Mouse (Mus musculus) embryonic facial prominence, embryonic 12.5 days (tissue): Measurements from ENCODE around the gene Tead2. TPM values are rescaled to one million over a fixed set of nuclear protein-coding genes. Genes with fewer than 3 reads are reported as not detected.

ENCODE experiments used
- ATAC-seq: fragments of 200-750 bp; cut with Nextera tagmentation; 2 replicates; pipeline ENCODE4 v1.8.0; 2017; ENCODE audit not compliant: insufficient number of reproducible peaks, insufficient read depth, low FRiP score, low TSS enrichment
- H3K27ac ChIP-seq: fragments of 300-500 bp; sonication (generic); 2 replicates; pipeline ENCODE4 v1.5.1; 2016; ENCODE audit warnings: mild to moderate bottlenecking
- H3K27me3 ChIP-seq: fragments of 300-500 bp; sonication (generic); 2 replicates; pipeline ENCODE4 v1.6.1; 2016; ENCODE audit warnings: mild to moderate bottlenecking, moderate library complexity
- H3K36me3 ChIP-seq: fragments of 300-500 bp; sonication (generic); 2 replicates; pipeline ENCODE4 v1.6.1; 2016; ENCODE audit warnings: mild to moderate bottlenecking
- H3K4me1 ChIP-seq: fragments of 300-500 bp; sonication (generic); 2 replicates; pipeline ENCODE4 v1.6.1; 2016
- H3K4me2 ChIP-seq: fragments of 300-500 bp; sonication (generic); replicated peaks from 2 replicates; pipeline ENCODE4 v1.6.1; 2016; ENCODE audit warnings: mild to moderate bottlenecking, moderate library complexity
- H3K4me3 ChIP-seq: fragments of 300-500 bp; sonication (generic); 2 replicates; pipeline ENCODE4 v1.5.1; 2016; ENCODE audit warnings: mild to moderate bottlenecking
- H3K9ac ChIP-seq: fragments of 300-500 bp; sonication (generic); 2 replicates; pipeline ENCODE4 v1.6.1; 2016; ENCODE audit warnings: mild to moderate bottlenecking, moderate library complexity
- H3K9me3 ChIP-seq: fragments of 300-500 bp; sonication (generic); 2 replicates; pipeline ENCODE4 v1.6.1; 2016; ENCODE audit warnings: mild to moderate bottlenecking, moderate library complexity
- WGBS: fragments of 180-500 bp; shearing (Covaris S2); methylation state at CpG from one replicate; pipeline ENCODE4 v1.1.7; 2016; 5-methylcytosine and 5-hydroxymethylcytosine counted together
- polyA plus RNA-seq: library from polyadenylated mRNA; unstranded; fragments of >200 nt; fragmentation: Nextera tagmentation; extraction: Ambion mirVana; gene quantifications from 2 replicates; pipeline ENCODE4 v1.2.1, GENCODE M21; 2016

Gene Tead2
- polyA plus RNA-seq, 1 experiment from 2014 or later, result 277 TPM

GRCm38 (mm10) chr7:45192585-45193310, 22.8 kb upstream of the Tead2 start:
- Histone ChIP-seq H3K9ac (no peak overlapping the region), H3K27me3 (peaks cover 42% of the 10 kb centered on the region), H3K4me3 (no peak overlapping the region), H3K27ac (no peak overlapping the region), H3K36me3 (no peaks in the 10 kb centered on the region), H3K9me3 (no peaks in the 10 kb centered on the region), H3K4me1 (peaks cover 10% of the 10 kb centered on the region), H3K4me2 (no peak overlapping the region)
- WGBS, result 81% methylated on average over 7 of the region's 7 CpGs
- ATAC-seq, result no peak

GRCm38 (mm10) chr7:45193406-45193805, 22.1 kb upstream of the Tead2 start:
- Histone ChIP-seq H3K4me1 (peaks cover 10% of the 10 kb centered on the region), H3K9ac (no peak overlapping the region), H3K9me3 (no peaks in the 10 kb centered on the region), H3K27ac (no peak overlapping the region), H3K4me3 (no peak overlapping the region), H3K27me3 (peaks cover 36% of the 10 kb centered on the region), H3K4me2 (no peak overlapping the region), H3K36me3 (no peaks in the 10 kb centered on the region)
- WGBS, result 60% methylated on average over 5 of the region's 5 CpGs
- no peak for ATAC-seq

- WGBS, result 73% methylated on average over 17 of the region's 17 CpGs
- no peak for ATAC-seq
- Histone ChIP-seq H3K4me1 (peaks cover 10% of the 10 kb centered on the region), H3K9ac (no peak overlapping the region), H3K27me3 (peaks cover 29% of the 10 kb centered on the region), H3K4me2 (no peak overlapping the region), H3K36me3 (no peaks in the 10 kb centered on the region), H3K27ac (no peak overlapping the region), H3K4me3 (no peak overlapping the region), H3K9me3 (no peaks in the 10 kb centered on the region)
Observed at GRCm38 (mm10) chr7:45193871-45194785, 21.4 kb upstream of the Tead2 start.

- Histone ChIP-seq H3K27ac (no peak overlapping the region), H3K4me2 (no peak overlapping the region), H3K9ac (no peak overlapping the region), H3K4me3 (no peak overlapping the region), H3K36me3 (no peaks in the 10 kb centered on the region), H3K27me3 (peaks cover 21% of the 10 kb centered on the region), H3K9me3 (no peaks in the 10 kb centered on the region), H3K4me1 (peaks cover 10% of the 10 kb centered on the region)
- 56% methylated on average over 13 of the region's 13 CpGs for WGBS
- no peak for ATAC-seq
Observed at GRCm38 (mm10) chr7:45195341-45196175, 20.0 kb upstream of the Tead2 start.

- Histone ChIP-seq H3K9me3 (no peaks in the 10 kb centered on the region), H3K27ac (no peak overlapping the region), H3K27me3 (peaks cover 21% of the 10 kb centered on the region), H3K4me2 (no peak overlapping the region), H3K9ac (no peak overlapping the region), H3K4me1 (peaks cover 10% of the 10 kb centered on the region), H3K4me3 (no peak overlapping the region), H3K36me3 (no peaks in the 10 kb centered on the region)
- WGBS, result 72% methylated on average over 4 of the region's 4 CpGs
- no peak for ATAC-seq
Observed at GRCm38 (mm10) chr7:45196176-45196535, 19.4 kb upstream of the Tead2 start.

- no peaks in the 10 kb centered on the region for H3K9me3 ChIP-seq
- no peak overlapping the region for H3K27ac ChIP-seq
- H3K9ac ChIP-seq, result no peak overlapping the region
- 67% methylated on average over 5 of the region's 5 CpGs for WGBS
- no peak overlapping the region for H3K4me2 ChIP-seq
- H3K36me3 ChIP-seq, result no peaks in the 10 kb centered on the region
- no peak overlapping the region for H3K4me3 ChIP-seq
- peaks cover 3% of the 10 kb centered on the region for H3K4me1 ChIP-seq
- no peak for ATAC-seq
- H3K27me3 ChIP-seq, result peaks cover 21% of the 10 kb centered on the region
Observed at GRCm38 (mm10) chr7:45196994-45197393, 18.6 kb upstream of the Tead2 start.

- ATAC-seq, result no peak
- no peak overlapping the region for H3K4me3 ChIP-seq
- 14% methylated on average over 5 of the region's 5 CpGs for WGBS
- peaks cover 19% of the 10 kb centered on the region for H3K27me3 ChIP-seq
- H3K36me3 ChIP-seq, result no peaks in the 10 kb centered on the region
- H3K27ac ChIP-seq, result no peak overlapping the region
- H3K4me1 ChIP-seq, result no peaks in the 10 kb centered on the region; the same call in 1 of the 2 replicates
- no peak overlapping the region; the same call in 1 of the 2 replicates for H3K4me2 ChIP-seq
- no peaks in the 10 kb centered on the region for H3K9me3 ChIP-seq
- H3K9ac ChIP-seq, result no peak overlapping the region
Observed at GRCm38 (mm10) chr7:45198435-45198834, 17.1 kb upstream of the Tead2 start.

GRCm38 (mm10) chr7:45198961-45199360, 16.6 kb upstream of the Tead2 start:
- WGBS, result 79% methylated on average over 11 of the region's 11 CpGs
- ATAC-seq, result no peak

GRCm38 (mm10) chr7:45202654-45203053, 12.9 kb upstream of the Tead2 start:
- Histone ChIP-seq H3K4me2 (no peak overlapping the region), H3K36me3 (no peaks in the 10 kb centered on the region), H3K27me3 (peaks cover 1% of the 10 kb centered on the region), H3K9ac (no peak overlapping the region), H3K4me3 (no peak overlapping the region), H3K27ac (no peak overlapping the region), H3K9me3 (no peaks in the 10 kb centered on the region; the same call in 1 of the 2 replicates), H3K4me1 (no peaks in the 10 kb centered on the region)
- WGBS, result 64% methylated on average over 10 of the region's 10 CpGs
- ATAC-seq, result no peak

More at GRCm38 (mm10) chr7:45198961-45199360, 16.6 kb upstream of the Tead2 start:
- Histone ChIP-seq H3K27me3 (peaks cover 17% of the 10 kb centered on the region), H3K27ac (no peak overlapping the region), H3K4me1 (no peaks in the 10 kb centered on the region; the same call in 1 of the 2 replicates), H3K4me2 (no peak overlapping the region), H3K4me3 (no peak overlapping the region), H3K36me3 (no peaks in the 10 kb centered on the region), H3K9ac (no peak overlapping the region), H3K9me3 (no peaks in the 10 kb centered on the region)

- Histone ChIP-seq H3K9ac (peak within 1 kb of the TSS; percentile 38), H3K4me1 (no peaks in the 10 kb centered on the region), H3K9me3 (no peaks in the 10 kb centered on the region; the same call in 1 of the 2 replicates), H3K27me3 (no peaks in the 10 kb centered on the region), H3K4me3 (peak within 1 kb of the TSS; percentile 42), H3K36me3 (no peaks in the 10 kb centered on the region), H3K27ac (peak within 1 kb of the TSS; percentile 79), H3K4me2 (peak within 1 kb of the TSS; percentile 55)
- 10% methylated on average over 43 of the region's 44 CpGs for WGBS
- peak; percentile 95 for ATAC-seq
Observed at GRCm38 (mm10) chr7:45204380-45205143, 11.0 kb upstream of the Tead2 start, which contains the start of gene Ccdc155. Gene Ccdc155, minus strand, starts transcription at chr7:45204892.
